Mouse (Mus musculus): Measurements from ENCODE around the gene Gucd1. TPM values are rescaled to one million over a fixed set of nuclear protein-coding genes. Genes with fewer than 3 reads are reported as not detected.
A peak's percentile ranks its signal among the peaks of the same experiment; 100 is the strongest.
"Not testable (repeated sequence)": the region's sequence is repeated elsewhere in the genome, so short reads cannot be mapped to it uniquely, and the experiment has no call there.

Gene Gucd1
- polyA plus RNA-seq, 1 experiment from 2014 or later: 32.1 TPM

DNA sequence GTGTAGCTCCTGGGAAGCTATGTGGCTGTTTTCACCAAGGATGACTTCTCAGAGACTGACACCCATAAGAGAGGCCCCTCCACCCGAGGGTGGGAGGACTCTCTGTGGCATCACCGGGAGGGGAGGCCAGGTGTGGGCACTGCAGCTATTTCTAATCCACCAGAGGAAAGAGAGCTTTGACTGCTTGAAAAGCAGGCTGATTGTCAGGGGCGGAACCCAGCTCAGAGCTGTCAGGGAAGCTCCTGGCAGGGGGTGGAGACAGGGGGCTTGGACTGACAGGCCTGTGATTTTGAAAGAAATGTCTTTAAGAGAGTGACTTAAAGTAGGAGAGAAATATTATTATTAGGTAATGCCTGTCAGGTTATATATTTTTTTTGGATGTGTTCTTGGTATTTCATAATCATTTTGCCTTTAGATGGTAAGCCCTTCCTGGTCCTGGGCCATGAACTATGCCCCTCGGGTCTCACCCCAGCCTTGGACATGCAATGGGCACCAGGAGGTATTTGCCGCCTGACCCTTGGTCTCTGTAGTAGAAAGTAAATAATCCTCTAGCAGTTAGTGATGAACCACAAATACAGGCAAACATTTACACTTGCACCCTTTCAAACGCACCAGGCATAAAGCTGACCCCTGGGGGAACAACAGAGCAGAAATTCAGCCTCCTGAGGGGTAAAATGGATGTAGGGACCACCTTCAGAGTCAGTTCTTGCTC, 42.5 kb downstream of the Gucd1 start:
- H3K9me3 ChIP-seq (replicated peaks); DNase-seq (ENCODE audit: low spot score); H3K36me3 ChIP-seq; H3K4me1 ChIP-seq; H3K27ac ChIP-seq (replicated peaks); H3K27me3 ChIP-seq (ENCODE audit: low read depth, poor library complexity, severe bottlenecking); H3K4me3 ChIP-seq: not testable (repeated sequence)
- WGBS: 22% methylated on average over 5 of the region's 6 CpGs

DNA sequence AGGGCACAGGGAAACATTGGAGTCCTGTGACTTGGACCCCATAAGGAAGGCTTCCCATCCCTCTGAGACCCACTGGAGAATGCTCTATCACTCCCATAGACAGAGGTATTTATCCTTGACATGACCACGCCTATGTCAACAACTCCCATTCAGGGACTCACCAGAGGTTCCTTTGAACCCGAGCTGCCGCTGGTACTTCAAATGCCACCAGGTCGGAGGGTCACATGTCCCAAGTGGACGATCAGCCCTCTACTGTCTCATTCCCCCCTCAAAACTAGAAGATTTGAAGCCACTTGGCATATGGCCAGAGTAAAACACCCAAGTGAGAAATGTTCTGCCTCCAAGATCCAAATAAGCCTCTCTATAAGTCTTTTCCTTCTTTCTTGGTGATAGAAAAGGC, 43.2 kb downstream of the Gucd1 start:
- Histone ChIP-seq H3K36me3 (no peaks in the 10 kb centered on the region), H3K9me3 (replicated peaks) (no peaks in the 10 kb centered on the region), H3K27ac (replicated peaks) (no peak overlapping the region; the same call in 1 of the 2 replicates), H3K27me3 (ENCODE audit: low read depth, poor library complexity, severe bottlenecking) (no peaks in the 10 kb centered on the region), H3K4me3 (no peak overlapping the region), H3K4me1 (peaks cover 9% of the 10 kb centered on the region)
- DNase-seq (ENCODE audit: low spot score): no peak
- 54% methylated on average over 5 of the region's 5 CpGs for WGBS

DNA sequence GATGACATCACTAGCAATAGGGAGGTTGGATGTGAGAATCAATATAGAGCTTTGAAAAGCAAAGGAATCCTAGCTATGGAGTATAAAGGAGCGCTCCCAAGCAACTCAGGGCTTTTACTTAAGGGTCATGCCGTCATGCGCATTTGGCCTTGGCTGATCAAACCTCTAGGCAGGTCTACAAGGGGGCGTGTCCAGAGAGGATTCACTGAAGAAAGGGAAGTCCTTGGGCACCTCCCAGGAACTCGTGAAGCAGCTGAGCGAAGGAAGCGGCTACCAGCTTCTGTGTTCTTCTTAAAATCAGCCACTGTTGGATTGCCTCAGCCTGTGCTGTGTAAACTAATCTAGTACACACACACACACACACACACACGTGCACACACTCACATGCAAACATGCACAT, 44.4 kb downstream of the Gucd1 start:
- Histone ChIP-seq H3K27ac (replicated peaks) (no peak overlapping the region), H3K9me3 (replicated peaks) (no peaks in the 10 kb centered on the region), H3K4me3 (no peak overlapping the region), H3K36me3 (no peaks in the 10 kb centered on the region), H3K27me3 (ENCODE audit: low read depth, poor library complexity, severe bottlenecking) (no peaks in the 10 kb centered on the region), H3K4me1 (peaks cover 9% of the 10 kb centered on the region)
- WGBS: 74% methylated on average over 8 of the region's 8 CpGs
- DNase-seq (ENCODE audit: low spot score): no peak

DNA sequence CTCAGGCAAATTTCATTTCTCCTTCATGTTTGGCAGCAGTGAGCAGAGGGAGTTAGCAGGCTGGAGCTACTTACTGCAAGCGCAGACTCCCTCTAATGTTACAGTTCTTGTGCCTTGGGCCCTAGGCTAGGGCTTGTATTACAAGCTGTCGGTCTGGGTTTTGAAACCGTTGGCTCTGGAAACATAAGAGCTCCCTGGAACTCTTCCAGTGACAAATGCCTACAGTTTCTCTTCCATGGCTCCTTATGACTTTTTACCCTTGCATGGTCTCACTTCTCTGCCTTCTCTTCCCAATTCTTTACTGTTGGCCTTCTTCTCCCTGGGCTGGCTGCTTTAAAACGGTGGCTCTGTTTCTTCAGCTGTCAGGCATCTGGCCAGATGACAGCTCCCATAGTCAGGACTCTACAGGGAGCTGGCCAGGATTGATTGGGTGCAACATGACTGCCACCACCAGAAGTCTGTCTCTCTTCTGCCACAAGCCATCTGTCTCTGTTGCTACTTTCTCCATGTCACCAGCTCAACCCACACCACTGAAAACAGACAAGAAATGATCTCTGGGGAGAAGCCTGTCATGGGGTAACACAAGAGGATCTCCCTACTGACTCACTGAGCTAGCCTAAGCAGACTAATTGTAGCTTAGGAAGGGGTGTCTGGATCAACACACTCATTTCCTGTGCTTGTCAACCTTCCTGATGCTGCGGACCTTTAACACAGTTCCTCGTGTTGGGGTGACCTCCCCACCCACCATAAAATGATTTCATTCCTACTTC, 51.8 kb downstream of the Gucd1 start:
- DNase-seq (ENCODE audit: low spot score): no peak
- WGBS: 76% methylated on average over 6 of the region's 6 CpGs
- Histone ChIP-seq H3K36me3 (no peaks in the 10 kb centered on the region), H3K27ac (replicated peaks) (no peak overlapping the region), H3K9me3 (replicated peaks) (no peaks in the 10 kb centered on the region), H3K4me3 (no peak overlapping the region), H3K4me1 (no peaks in the 10 kb centered on the region), H3K27me3 (ENCODE audit: low read depth, poor library complexity, severe bottlenecking) (no peaks in the 10 kb centered on the region)

DNA sequence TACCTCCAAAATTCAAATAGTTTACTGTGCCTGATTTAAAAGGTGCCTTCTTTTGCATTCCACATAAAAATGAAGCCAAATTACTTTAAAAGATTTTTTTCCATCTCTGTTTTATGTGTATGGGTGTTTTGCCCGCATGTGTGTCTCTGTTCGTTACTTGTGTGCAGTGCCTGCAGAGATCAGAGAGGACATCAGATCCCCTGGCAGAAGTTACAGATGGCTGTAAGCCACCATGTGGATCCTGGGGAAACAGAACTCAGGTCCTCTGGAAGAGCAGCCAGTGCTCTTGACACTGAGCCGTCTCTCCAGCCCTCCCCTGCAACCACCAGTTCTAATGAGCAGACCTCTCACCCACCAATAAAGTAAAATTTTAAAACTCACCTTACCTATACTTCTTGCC, 55.0 kb downstream of the Gucd1 start:
- Histone ChIP-seq H3K4me3 (no peak overlapping the region), H3K36me3 (no peaks in the 10 kb centered on the region), H3K4me1 (no peaks in the 10 kb centered on the region), H3K9me3 (replicated peaks) (no peaks in the 10 kb centered on the region), H3K27me3 (ENCODE audit: low read depth, poor library complexity, severe bottlenecking) (no peaks in the 10 kb centered on the region), H3K27ac (replicated peaks) (no peak overlapping the region)
- DNase-seq (ENCODE audit: low spot score): no peak
- WGBS: 84% methylated on average over 3 of the region's 3 CpGs

DNA sequence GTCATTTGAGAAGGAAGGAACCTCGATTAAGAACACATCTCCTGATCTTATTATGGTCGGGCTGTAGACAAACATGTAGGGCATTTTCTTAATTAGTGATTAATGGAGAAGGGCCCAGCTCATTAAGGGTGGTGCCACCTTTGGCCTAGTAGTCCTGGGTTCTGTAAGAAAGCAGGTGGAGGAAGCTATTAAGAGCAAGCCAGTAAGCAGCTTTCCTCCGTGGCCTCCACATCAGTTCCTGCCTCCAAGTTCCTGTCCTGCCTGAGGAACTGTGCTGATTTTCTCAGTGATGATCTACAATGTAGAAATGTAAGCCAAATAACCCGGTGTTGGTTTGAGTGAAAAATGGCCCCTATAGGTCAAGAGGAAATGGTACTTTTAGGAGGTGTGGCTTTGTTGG, 59.4 kb downstream of the Gucd1 start:
- 83% methylated on average over 4 of the region's 4 CpGs for WGBS

DNA sequence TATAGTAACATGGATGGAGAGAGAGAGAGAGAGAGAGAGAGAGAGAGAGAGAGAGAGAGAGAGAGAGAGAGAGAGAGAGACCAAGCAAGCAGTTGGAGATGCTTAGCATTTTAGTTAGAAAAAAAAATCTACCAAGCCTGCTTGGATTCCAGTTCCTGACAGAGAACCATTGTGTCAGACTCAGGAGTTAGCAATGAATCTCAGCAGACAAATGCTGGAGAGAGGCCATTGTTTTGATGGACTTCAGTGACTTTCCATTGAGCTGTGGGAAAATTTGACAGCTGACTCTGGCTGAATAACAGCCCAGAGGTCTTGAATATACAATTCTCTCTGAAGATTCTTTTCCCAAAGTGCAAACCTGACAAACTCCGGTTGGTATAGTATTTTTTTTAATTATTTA, 59.9 kb downstream of the Gucd1 start:
- 81% methylated on average over 1 of the region's 1 CpGs for WGBS
- H3K4me3 ChIP-seq: no peak overlapping the region
- DNase-seq (ENCODE audit: low spot score): no peak
- no peaks in the 10 kb centered on the region for H3K9me3 ChIP-seq (replicated peaks)
- H3K27ac ChIP-seq (replicated peaks): no peak overlapping the region
- no peaks in the 10 kb centered on the region for H3K36me3 ChIP-seq
- no peaks in the 10 kb centered on the region for H3K27me3 ChIP-seq (ENCODE audit: low read depth, poor library complexity, severe bottlenecking)
- H3K4me1 ChIP-seq: no peaks in the 10 kb centered on the region

More for the DNA sequence above, 59.4 kb downstream of the Gucd1 start:
- Histone ChIP-seq H3K9me3 (replicated peaks) (no peaks in the 10 kb centered on the region), H3K4me1 (no peaks in the 10 kb centered on the region), H3K36me3 (no peaks in the 10 kb centered on the region), H3K27me3 (ENCODE audit: low read depth, poor library complexity, severe bottlenecking) (no peaks in the 10 kb centered on the region), H3K4me3 (no peak overlapping the region), H3K27ac (replicated peaks) (no peak overlapping the region)
- DNase-seq (ENCODE audit: low spot score): no peak

DNA sequence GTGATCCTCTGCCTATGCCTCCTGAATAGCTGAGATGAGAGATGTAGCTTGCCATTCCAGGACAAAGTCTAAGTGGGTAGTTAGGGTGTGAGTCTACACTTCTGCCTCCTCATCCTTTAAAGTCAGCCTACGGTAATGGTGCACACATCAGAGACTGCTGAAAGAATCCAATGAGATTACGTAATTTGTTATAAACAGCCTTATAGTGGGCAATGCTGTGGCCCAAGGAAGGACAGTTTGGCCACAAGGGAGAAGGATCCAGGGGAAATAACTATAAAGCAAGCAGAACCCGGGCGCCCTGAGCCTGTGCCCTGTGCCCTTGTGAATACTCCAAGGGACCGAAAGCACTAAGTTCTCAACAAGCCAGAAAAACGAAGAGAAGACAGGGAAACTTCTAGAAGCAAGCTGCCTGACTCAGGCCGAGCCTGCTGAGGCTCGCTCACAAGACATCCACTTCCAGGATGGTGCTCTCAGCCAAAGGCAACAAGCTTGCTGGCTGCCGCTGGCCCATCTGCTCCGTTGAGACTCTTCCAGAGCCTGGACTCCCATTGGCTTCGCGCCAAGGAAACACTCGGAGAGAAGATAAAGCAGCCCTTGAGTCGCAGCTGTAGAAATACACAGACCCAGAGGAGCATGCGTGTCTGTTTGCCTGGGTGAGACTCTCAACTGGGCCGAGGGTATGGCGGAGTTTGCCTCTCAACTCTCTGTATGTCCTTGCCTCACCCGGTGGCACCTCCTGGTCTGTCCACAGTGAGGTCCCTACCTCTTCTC, 61.5 kb downstream of the Gucd1 start:
- H3K9me3 ChIP-seq (replicated peaks); DNase-seq (ENCODE audit: low spot score); H3K27ac ChIP-seq (replicated peaks); H3K4me1 ChIP-seq; H3K4me3 ChIP-seq; H3K36me3 ChIP-seq; H3K27me3 ChIP-seq (ENCODE audit: low read depth, poor library complexity, severe bottlenecking): not testable (repeated sequence)
- WGBS: 89% methylated on average over 15 of the region's 18 CpGs

DNA sequence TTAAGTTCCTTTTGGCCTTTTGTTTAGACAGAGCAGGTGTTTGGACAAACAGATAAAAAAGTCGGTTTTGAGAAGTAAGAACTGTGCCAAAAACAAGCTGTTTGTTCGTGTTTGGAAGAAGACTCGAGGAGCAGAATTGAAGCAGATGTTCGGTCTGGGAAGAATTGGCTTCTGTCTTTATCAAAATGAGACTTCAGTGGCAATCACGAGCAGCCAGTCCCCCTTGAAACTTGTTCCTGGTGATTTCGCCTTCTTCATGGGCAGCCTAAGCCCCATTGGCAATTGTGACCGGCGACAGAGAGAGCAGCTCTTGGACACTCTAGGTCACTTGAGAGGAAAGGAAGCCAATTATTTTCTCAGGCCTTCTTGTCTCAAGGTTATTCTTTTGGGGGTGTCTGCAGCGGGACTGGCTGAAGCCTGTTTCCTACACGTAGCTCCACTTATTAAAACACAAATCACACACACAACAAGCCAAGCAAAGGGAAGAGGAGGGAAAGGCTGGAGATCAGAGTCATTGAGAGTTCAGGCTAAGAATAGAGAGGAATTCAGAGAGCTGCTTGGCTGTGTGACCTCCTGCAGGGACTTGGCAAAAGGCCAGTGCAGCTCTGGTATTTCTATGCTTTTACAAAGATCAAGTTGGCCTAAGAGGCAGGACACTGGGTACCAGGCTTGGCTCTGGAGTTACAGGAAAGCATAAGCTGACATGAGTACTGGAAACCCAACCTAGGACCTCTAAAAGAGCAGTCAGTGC, 66.6 kb downstream of the Gucd1 start:
- H3K9me3 ChIP-seq (replicated peaks): no peaks in the 10 kb centered on the region
- no peaks in the 10 kb centered on the region for H3K36me3 ChIP-seq
- peak overlapping the region; percentile 38 for H3K27ac ChIP-seq (replicated peaks)
- peak; percentile 46 for DNase-seq (ENCODE audit: low spot score)
- H3K27me3 ChIP-seq (ENCODE audit: low read depth, poor library complexity, severe bottlenecking): no peaks in the 10 kb centered on the region
- H3K4me3 ChIP-seq: no peak overlapping the region
- 66% methylated on average over 10 of the region's 10 CpGs for WGBS
- H3K4me1 ChIP-seq: peaks cover 24% of the 10 kb centered on the region

DNA sequence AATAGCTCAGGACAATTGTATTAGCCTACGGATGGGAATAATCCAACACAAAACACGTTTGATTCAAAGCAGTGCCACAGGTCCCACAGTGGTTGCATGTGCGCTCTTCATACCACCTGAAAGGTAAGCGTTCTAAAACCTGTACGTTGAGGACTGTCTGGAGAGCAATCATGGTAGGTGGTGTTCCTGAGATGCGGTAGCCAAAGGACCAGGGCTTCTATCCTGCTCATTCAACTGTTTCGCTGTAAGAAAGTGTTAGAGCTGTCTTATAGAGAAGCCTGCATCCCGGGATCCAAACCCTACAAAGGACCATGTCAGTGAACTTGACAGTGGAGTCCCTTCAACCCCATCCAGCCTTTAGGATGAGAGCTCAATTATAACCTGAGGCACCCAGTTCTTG, 67.4 kb downstream of the Gucd1 start:
- no peak for DNase-seq (ENCODE audit: low spot score)
- Histone ChIP-seq H3K27ac (replicated peaks) (no peak overlapping the region), H3K36me3 (no peaks in the 10 kb centered on the region), H3K27me3 (ENCODE audit: low read depth, poor library complexity, severe bottlenecking) (no peaks in the 10 kb centered on the region), H3K4me3 (no peak overlapping the region), H3K9me3 (replicated peaks) (no peaks in the 10 kb centered on the region), H3K4me1 (peaks cover 28% of the 10 kb centered on the region)
- WGBS: 91% methylated on average over 8 of the region's 8 CpGs

DNA sequence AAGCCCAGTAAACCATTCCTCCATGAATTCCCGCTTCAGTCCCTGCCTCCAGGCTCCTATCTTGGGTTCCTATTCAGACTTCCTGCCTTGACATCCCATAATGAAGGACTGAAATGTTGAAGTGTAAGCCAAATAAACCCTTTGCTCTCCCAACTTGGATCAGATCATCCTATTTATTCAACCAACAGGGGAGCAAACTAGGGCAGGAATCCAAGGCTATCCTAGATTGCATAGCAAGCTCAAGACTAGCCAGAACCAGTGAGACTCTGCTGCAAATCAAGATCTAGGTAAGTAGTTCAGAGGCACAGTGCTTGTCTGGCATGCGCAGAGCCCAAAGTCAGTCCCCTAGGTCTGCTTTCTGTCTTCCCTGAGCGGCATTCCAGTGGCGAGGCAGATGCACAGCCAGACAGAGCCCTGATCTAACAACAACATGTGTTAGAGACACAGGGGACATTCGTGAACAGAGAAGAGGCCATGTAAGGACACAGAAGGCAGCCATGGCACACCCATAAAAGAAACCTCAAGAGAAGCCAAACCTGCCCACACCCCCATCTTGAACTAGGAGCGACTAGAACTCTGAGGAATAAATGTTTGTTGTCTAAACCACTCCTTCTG, 68.9 kb downstream of the Gucd1 start:
- no peak for DNase-seq (ENCODE audit: low spot score)
- no peaks in the 10 kb centered on the region for H3K27me3 ChIP-seq (ENCODE audit: low read depth, poor library complexity, severe bottlenecking)
- H3K9me3 ChIP-seq (replicated peaks): no peaks in the 10 kb centered on the region
- H3K4me1 ChIP-seq: peaks cover 42% of the 10 kb centered on the region
- no peak overlapping the region for H3K27ac ChIP-seq (replicated peaks)
- no peaks in the 10 kb centered on the region for H3K36me3 ChIP-seq
- WGBS: 78% methylated on average over 6 of the region's 6 CpGs
- no peak overlapping the region for H3K4me3 ChIP-seq

DNA sequence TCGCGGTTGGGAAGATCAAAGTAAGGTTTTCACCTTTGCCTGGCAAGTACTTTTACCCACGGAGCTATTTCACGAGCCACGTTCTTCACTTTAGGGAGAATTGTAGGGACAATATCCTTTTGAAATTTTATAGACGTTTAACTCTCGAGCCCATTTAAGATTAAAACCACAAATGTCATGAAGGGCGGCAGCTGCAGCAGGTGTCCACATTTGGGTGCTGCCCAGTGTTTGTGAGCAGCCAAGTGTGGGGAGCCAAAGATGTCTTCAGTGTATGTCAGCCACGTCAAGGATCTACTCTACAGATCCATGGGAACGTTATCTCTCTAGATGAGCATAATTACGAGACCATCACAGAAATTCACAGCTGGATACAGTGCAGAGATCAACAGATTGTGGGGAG, 70.3 kb downstream of the Gucd1 start:
- no peak for DNase-seq (ENCODE audit: low spot score)
- Histone ChIP-seq H3K27ac (replicated peaks) (no peak overlapping the region), H3K27me3 (ENCODE audit: low read depth, poor library complexity, severe bottlenecking) (no peaks in the 10 kb centered on the region), H3K9me3 (replicated peaks) (no peaks in the 10 kb centered on the region), H3K4me3 (no peak overlapping the region), H3K4me1 (peaks cover 45% of the 10 kb centered on the region), H3K36me3 (no peaks in the 10 kb centered on the region)
- WGBS: 90% methylated on average over 11 of the region's 11 CpGs
